Comparison of ENCODE assay signal across 8 mouse cellular contexts in the genomic region with DNA sequence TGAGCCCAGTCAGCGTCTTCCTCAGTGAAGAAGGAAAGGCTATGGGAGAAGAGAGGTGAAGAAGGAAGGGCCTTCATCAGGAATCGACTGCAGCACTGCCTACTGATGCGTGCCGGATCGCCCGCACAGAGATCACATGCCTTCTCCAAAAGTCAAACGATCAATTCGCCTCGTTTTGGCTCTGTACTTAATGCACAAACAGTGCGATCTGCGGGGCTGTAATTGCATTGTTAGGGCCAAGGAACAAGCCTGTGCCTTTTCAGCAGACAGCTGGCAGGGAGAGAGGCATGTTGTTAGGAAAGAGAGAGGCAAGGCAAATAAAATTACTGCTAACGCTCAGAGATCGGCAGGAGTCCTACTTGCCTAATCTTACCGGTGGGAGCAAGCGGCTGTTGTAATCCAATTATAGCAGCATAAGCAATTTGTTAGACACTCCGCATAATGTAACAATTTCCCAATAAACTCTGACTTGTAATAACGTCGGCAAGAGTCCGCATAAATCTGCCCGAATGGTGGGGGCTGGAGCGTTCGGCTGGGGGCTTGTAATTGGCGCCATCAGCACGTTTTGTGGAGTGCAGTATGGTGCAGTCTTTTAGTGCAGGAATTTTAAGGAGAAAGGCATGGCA.
DNase-seq lines count a peak whose midpoint lies in the region; ATAC-seq lines count a peak whose summit lies in the region.

No protein-coding gene starts in this region.

- H3K9ac ChIP-seq in neural tube, embryonic 11.5 days (ENCODE audit: low read length), result no peak overlapping the region
- peak overlapping the region; percentile 11; the same call in 1 of the 2 replicates for H3K9ac ChIP-seq in embryonic facial prominence, embryonic 13.5 days
- peak overlapping the region; percentile 41; the same call in 1 of the 2 replicates for H3K9ac ChIP-seq in neural tube, embryonic 13.5 days

- peak overlapping the region; percentile 0; the same call in 1 of the 2 replicates for H3K27ac ChIP-seq in neural tube, embryonic 11.5 days (ENCODE audit: low read depth, low read length)
- 0 out of 2 replicates have a peak overlapping the region, but pooled peaks have one; percentile 8 for H3K27ac ChIP-seq in embryonic facial prominence, embryonic 13.5 days
- peak overlapping the region; percentile 90 for H3K27ac ChIP-seq in neural tube, embryonic 13.5 days (replicated peaks)

- DNase-seq in neural tube, embryonic 11.5 days (ENCODE audit: low spot score), result peak; percentile 14
- DNase-seq in neural tube, embryonic 10.5 days (ENCODE audit: extremely low spot score, low spot score), result no peak
- peak; percentile 23 to 24 for DNase-seq in layer of hippocampus, postnatal 25 days (ENCODE audit: extremely low spot score in 1 of 2, low spot score in 1 of 2)
- no peak for DNase-seq in spleen, adult 18-20 months
- no peak for DNase-seq in T-cell, adult 2 months (ENCODE audit: low spot score)
- DNase-seq in Muller cell, postnatal 12 days (ENCODE audit: inconsistent ontology term), result no peak

- no peaks in the 10 kb centered on the region for H3K9me3 ChIP-seq in neural tube, embryonic 11.5 days (ENCODE audit: control insufficient read depth, low read length)
- H3K9me3 ChIP-seq in embryonic facial prominence, embryonic 13.5 days, result no peaks in the 10 kb centered on the region
- no peaks in the 10 kb centered on the region for H3K9me3 ChIP-seq in neural tube, embryonic 13.5 days

- no peak overlapping the region for H3K4me3 ChIP-seq in neural tube, embryonic 11.5 days (ENCODE audit: low read depth, low read length)
- H3K4me3 ChIP-seq in embryonic facial prominence, embryonic 13.5 days, result peak overlapping the region; percentile 19; the same call in 1 of the 2 replicates
- H3K4me3 ChIP-seq in neural tube, embryonic 13.5 days, result peak overlapping the region; percentile 5; the same call in 1 of the 2 replicates

- ATAC-seq in neural tube, embryonic 11.5 days (ENCODE audit: insufficient read depth, low FRiP score, low TSS enrichment), result no peak
- no peak for ATAC-seq in embryonic facial prominence, embryonic 13.5 days (ENCODE audit: insufficient number of reproducible peaks, insufficient read depth, low FRiP score, low TSS enrichment, low read depth)
- peak; percentile 83 for ATAC-seq in neural tube, embryonic 13.5 days (ENCODE audit: low read depth)

- peak overlapping the region; percentile 19 for H3K4me2 ChIP-seq in neural tube, embryonic 11.5 days (ENCODE audit: low read depth)
- peak overlapping the region; percentile 53 for H3K4me2 ChIP-seq in embryonic facial prominence, embryonic 13.5 days
- H3K4me2 ChIP-seq in neural tube, embryonic 13.5 days, result peak overlapping the region; percentile 45

- WGBS in neural tube, embryonic 11.5 days, result 45% methylated on average over 24 of the region's 24 CpGs
- WGBS in embryonic facial prominence, embryonic 13.5 days, result 39% methylated on average over 24 of the region's 24 CpGs
- WGBS in neural tube, embryonic 13.5 days, result 15% methylated on average over 24 of the region's 24 CpGs

- peaks cover 7% of the 10 kb centered on the region; the same call in 1 of the 2 replicates for H3K4me1 ChIP-seq in neural tube, embryonic 11.5 days (ENCODE audit: control insufficient read depth, insufficient read depth, low read length)
- H3K4me1 ChIP-seq in embryonic facial prominence, embryonic 13.5 days, result peaks cover 23% of the 10 kb centered on the region
- H3K4me1 ChIP-seq in neural tube, embryonic 13.5 days (replicated peaks), result peaks cover 54% of the 10 kb centered on the region

- no peaks in the 10 kb centered on the region for H3K27me3 ChIP-seq in neural tube, embryonic 11.5 days (ENCODE audit: control insufficient read depth, insufficient read depth, low read length)
- H3K27me3 ChIP-seq in embryonic facial prominence, embryonic 13.5 days, result no peaks in the 10 kb centered on the region
- H3K27me3 ChIP-seq in neural tube, embryonic 13.5 days, result peaks cover 3% of the 10 kb centered on the region; the same call in 1 of the 2 replicates

- no peaks in the 10 kb centered on the region for H3K36me3 ChIP-seq in neural tube, embryonic 11.5 days (ENCODE audit: control insufficient read depth, insufficient read depth, low read length)
- H3K36me3 ChIP-seq in embryonic facial prominence, embryonic 13.5 days, result peaks cover 5% of the 10 kb centered on the region
- H3K36me3 ChIP-seq in neural tube, embryonic 13.5 days, result 0 out of 2 replicates have a peak, but pooled peaks cover 4% of the 10 kb centered on the region

Comparison
In these comparisons a context has a peak if more than half of its experiments do, and no peak if none do; other contexts are left out.
1. DNase-seq: peak in neural tube, embryonic 11.5 days (single experiment) and layer of hippocampus, postnatal 25 days (2 of 2); none in neural tube, embryonic 10.5 days (single experiment), spleen, adult 18-20 months (0 of 2), T-cell, adult 2 months (single experiment) and Muller cell, postnatal 12 days (single experiment).
2. H3K27ac ChIP-seq: peak in every context shown above with its lines; median percentile 90 in neural tube, embryonic 13.5 days; 8 in embryonic facial prominence, embryonic 13.5 days; 0 in neural tube, embryonic 11.5 days.
3. Peak in every context shown above with its lines, with median percentiles within 50 percentile points of each other: H3K4me2 ChIP-seq.